Mouse (Mus musculus) T-cell, adult 2 months (primary cell): ENCODE measurements around the gene Zbtb2.

Experiments
- DNase-seq: peaks from one replicate; pipeline ENCODE4 v3.0.0; 2022; ENCODE audit warnings: low spot score

Zbtb2 gene

DNA sequence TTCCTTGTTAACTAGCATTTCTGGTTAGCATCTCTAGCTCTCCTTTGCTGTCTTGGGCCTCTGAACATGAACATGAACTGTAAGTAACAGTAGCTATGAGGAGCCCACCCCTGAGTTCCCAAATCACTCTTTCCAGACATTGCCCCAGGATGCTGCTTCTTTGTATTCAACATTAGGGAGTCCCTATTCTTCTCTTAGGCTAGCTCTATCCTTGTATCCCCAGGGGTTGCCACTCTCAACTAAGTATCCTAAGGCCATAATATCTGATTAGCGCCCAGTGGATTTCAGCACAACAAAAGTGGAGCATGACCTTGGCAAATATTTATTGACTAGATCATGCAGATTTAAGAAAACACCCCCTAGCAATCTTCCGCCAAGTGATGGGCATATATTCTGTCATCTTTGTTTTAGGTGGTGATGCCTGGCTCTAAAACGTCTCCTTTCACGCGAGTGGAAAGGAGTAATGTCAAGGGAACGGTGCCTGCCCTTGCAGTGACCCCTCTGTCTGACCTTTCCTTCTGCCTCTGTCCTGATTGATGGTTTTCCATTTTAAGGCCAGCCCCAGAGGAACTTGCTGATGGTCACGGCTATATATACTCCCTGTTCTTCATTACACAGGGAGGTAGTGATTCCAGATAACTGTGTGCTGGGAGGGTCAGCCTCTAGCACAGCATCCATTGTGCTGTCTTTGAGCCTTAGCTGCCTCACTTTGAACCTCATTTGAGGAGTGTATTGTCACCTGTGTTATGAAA, 55.5 kb downstream of the Zbtb2 start:
- no peak for DNase-seq

DNA sequence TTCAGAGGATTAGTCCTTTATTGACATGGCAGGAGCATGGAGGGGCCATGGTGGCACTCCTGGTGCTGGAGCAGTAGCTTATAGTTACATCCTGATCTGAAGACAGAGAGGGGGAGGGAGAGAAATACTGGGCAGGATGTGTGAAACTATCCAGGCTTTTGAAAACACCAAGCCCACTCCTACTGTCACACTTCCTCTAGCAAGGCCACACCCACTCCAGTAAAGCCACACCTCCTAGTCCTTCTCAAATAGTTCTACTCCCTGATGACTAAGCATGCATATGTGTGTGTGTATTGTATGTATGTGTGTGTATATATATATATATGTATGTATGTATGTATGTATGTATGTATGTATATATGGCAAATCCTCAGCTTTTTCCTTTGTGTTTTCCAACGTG, 60.2 kb downstream of the Zbtb2 start:
- DNase-seq: no peak

DNA sequence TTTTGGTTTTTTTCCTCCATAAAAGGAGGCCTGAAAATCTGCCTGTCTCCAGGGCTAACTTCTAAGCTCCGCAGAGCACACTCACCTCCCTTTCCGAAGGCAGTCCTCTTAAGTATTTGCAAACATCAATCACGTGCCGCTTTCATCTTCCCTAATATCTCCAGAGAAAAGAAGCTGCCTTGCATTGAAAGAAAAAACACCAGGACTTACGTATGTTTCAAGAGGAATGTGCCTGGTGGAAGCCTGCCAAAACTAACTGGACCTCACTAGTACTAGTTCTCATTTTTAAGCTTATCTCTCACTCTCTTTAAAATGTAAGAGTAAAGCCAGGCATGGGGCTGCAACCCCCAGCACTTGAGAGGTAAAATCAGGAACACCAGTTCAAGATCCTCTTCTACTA, 62.3 kb downstream of the Zbtb2 start:
- DNase-seq: no peak

DNA sequence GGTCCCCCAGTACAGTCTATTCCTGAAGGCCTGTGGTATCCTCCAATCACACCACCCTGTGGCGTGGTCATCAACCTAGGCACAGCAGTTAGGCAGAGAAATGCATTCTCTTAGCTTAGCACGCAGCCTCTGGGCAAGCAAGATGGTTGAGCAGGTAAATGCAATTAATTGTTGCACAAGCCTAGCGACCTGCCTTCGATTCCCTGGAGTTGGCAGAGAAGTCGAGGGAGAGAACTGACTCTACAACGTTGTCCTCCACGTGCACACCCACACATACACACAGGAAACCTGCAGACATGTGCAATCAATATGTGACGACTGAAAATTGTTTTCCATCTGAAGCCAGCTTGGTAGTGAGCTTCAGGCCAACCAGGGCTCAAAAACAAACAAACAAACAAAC, 64.0 kb downstream of the Zbtb2 start:
- no peak for DNase-seq
